Mouse (Mus musculus) forebrain, embryonic 11.5 days (tissue): Measurements from ENCODE around the gene Mfsd4b1. TPM values are rescaled to one million over a fixed set of nuclear protein-coding genes. Genes with fewer than 3 reads are reported as not detected.

Experiments
- ATAC-seq: fragments of 200-750 bp; cut with Nextera tagmentation; replicated peaks from 2 replicates; pipeline ENCODE4 v1.8.0; 2017; ENCODE audit warnings: moderate TSS enrichment; ENCODE audit not compliant: low FRiP score
- DNase-seq: peaks from one replicate; pipeline ENCODE4 v3.0.0-alpha.2; 2017; ENCODE audit warnings: low spot score
- H3K27ac ChIP-seq: fragments of 300-500 bp; sonication (generic); 2 replicates; pipeline ENCODE4 v1.5.1; 2014; ENCODE audit warnings: low read depth, low read length
- H3K27me3 ChIP-seq: fragments of 300-500 bp; sonication (generic); 2 replicates; pipeline ENCODE4 v1.6.1; 2014; ENCODE audit warnings: mild to moderate bottlenecking, low read length, mixed read lengths; ENCODE audit not compliant: control insufficient read depth, insufficient read depth
- H3K36me3 ChIP-seq: fragments of 300-500 bp; sonication (generic); 2 replicates; pipeline ENCODE4 v1.6.1; 2014; ENCODE audit warnings: mild to moderate bottlenecking, low read length, moderate library complexity, mixed read lengths; ENCODE audit not compliant: control insufficient read depth, insufficient read depth
- H3K4me1 ChIP-seq: fragments of 300-500 bp; sonication (generic); replicated peaks from 2 replicates; pipeline ENCODE4 v1.6.1; 2014; ENCODE audit warnings: low read length, mixed read lengths; ENCODE audit not compliant: control insufficient read depth, insufficient read depth
- H3K4me2 ChIP-seq: fragments of 300-500 bp; sonication (generic); 2 replicates; pipeline ENCODE4 v1.6.1; 2014; ENCODE audit warnings: low read depth, mild to moderate bottlenecking, low read length, moderate library complexity, mixed read lengths; ENCODE audit not compliant: severe bottlenecking
- H3K4me3 ChIP-seq: fragments of 300-500 bp; sonication (generic); 2 replicates; pipeline ENCODE4 v1.5.1; 2014; ENCODE audit warnings: low read depth, low read length
- H3K9ac ChIP-seq: fragments of 300-500 bp; sonication (generic); 2 replicates; pipeline ENCODE4 v1.6.1; 2014; ENCODE audit warnings: low read length
- H3K9me3 ChIP-seq: fragments of 300-500 bp; sonication (generic); 2 replicates; pipeline ENCODE4 v1.6.1; 2016; ENCODE audit warnings: low read length, mixed read lengths; ENCODE audit not compliant: control insufficient read depth
- WGBS: fragments of 180-500 bp; shearing (Covaris S2); extraction: QIAGEN DNeasy Blood & Tissue Kit; methylation state at CpG from one replicate; pipeline ENCODE4 v1.1.7; 2014; 5-methylcytosine and 5-hydroxymethylcytosine counted together
- polyA plus RNA-seq: library from polyadenylated mRNA; unstranded; fragments of >200 nt; fragmentation: Nextera tagmentation; extraction: Ambion mirVana; gene quantifications from 2 replicates; pipeline ENCODE4 v1.2.1, GENCODE M21; 2014

The Mfsd4b1 gene
- polyA plus RNA-seq, 1 experiment from 2014 or later = not detected

DNA sequence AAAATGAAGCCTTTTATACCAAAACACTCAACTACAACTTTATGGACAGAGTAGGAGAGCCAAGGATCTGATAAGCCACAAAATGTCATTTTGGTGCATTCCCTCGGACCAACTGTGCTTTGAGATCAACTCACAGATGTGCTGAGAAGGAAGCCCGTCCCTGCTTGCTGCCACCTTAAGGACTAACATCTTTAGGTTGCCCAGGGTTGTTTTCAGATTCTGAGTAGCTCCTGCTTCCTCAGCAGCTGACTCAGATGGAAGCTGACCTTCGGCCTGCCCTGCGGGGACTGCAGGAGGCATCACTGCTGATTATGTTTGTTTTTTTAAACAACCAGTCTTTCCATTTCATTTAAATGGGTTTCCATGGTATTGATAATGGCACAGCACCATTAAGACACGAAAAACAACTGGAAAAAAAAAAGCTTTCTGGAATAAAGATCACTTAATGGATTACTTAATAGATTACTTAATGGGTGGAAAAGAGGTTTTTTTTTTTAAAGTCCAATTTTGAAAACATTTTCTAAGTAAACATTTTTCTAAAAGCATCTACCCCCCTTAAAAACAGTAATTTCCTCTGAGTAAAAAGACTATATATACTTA is 38.3 kb upstream of the Mfsd4b1 start:
- Histone ChIP-seq H3K9ac (no peak overlapping the region), H3K27ac (no peak overlapping the region), H3K4me1 (peaks cover 2% of the 10 kb centered on the region; the same call in 1 of the 2 replicates), H3K4me2 (no peak overlapping the region), H3K4me3 (no peak overlapping the region), H3K27me3 (no peaks in the 10 kb centered on the region), H3K36me3 (no peaks in the 10 kb centered on the region), H3K9me3 (no peaks in the 10 kb centered on the region)
- ATAC-seq (no peak), DNase-seq (no peak)
- 41% methylated on average over 5 of the region's 5 CpGs for WGBS

DNA sequence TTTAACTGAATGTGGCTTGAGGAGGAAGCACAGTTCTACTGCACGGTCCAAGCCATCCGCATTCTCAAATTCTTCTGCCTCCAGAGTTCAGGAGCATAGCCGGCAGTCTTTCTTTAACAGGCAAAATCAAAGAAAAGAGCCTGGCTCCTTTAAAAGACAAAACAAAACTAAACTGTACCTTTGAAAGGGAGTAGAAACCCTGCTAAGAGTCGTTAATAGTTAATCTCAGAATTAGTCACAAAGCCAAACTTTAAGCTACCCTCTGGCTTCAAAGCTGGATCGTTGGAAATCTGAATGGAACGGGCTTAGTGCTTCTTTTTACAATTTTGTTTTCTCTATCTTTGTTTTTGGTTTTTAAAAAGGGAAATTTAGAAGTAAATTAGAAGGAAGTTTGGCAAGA is 37.7 kb upstream of the Mfsd4b1 start:
- Histone ChIP-seq H3K36me3 (no peaks in the 10 kb centered on the region), H3K27ac (no peak overlapping the region), H3K4me2 (no peak overlapping the region), H3K9ac (no peak overlapping the region), H3K27me3 (no peaks in the 10 kb centered on the region), H3K4me1 (peaks cover 2% of the 10 kb centered on the region; the same call in 1 of the 2 replicates), H3K4me3 (no peak overlapping the region), H3K9me3 (no peaks in the 10 kb centered on the region)
- ATAC-seq (no peak), DNase-seq (no peak)
- WGBS = 28% methylated on average over 6 of the region's 6 CpGs

DNA sequence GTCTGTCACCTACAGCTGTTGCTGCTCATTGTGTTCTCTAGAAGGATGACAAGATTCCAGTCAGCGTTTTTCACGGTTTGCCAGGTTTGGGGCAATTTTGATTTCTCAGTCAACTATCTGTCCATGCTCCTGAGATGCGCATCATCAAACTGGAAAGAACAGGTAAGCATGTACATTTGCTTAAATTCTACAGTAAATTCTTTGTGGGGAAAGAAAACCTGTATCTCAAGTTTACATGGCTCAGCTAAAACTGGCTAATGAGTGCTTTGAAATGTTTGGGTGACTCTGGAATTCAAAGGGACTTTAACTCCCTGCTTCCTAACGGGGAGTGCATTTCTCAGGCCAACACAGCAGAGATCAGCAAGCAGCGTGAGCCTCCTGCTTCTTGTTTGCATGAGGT is 36.9 kb upstream of the Mfsd4b1 start:
- H3K27ac ChIP-seq = no peak overlapping the region
- DNase-seq = no peak

DNA sequence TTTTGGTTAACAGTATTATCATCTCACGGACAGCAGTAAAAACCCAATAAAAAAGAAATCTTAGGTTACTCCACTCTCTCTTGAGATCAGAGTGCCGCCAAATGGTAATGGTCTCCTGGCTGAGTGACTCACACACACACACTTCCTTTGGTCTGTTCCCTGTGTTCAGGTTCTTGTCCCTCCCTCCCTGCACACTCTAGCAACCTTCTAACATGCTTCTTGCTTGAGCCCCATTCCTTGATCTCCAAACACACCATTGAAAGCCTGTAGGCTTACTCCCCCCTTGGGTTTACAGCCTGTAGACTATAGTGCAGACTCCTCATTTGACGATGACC is 33.7 kb upstream of the Mfsd4b1 start:
- ATAC-seq (no peak), DNase-seq (no peak)
- Histone ChIP-seq H3K36me3 (no peaks in the 10 kb centered on the region), H3K4me3 (no peak overlapping the region), H3K9ac (no peak overlapping the region), H3K4me1 (no peaks in the 10 kb centered on the region), H3K4me2 (no peak overlapping the region), H3K9me3 (no peaks in the 10 kb centered on the region), H3K27me3 (no peaks in the 10 kb centered on the region), H3K27ac (no peak overlapping the region)
- WGBS = 84% methylated on average over 3 of the region's 3 CpGs

More for the DNA sequence above, 36.9 kb upstream of the Mfsd4b1 start:
- no peaks in the 10 kb centered on the region for H3K36me3 ChIP-seq
- no peak for ATAC-seq
- peaks cover 2% of the 10 kb centered on the region; the same call in 1 of the 2 replicates for H3K4me1 ChIP-seq
- H3K4me3 ChIP-seq = no peak overlapping the region
- WGBS = 79% methylated on average over 5 of the region's 5 CpGs
- no peaks in the 10 kb centered on the region for H3K27me3 ChIP-seq
- no peak overlapping the region for H3K9ac ChIP-seq
- no peaks in the 10 kb centered on the region for H3K9me3 ChIP-seq
- H3K4me2 ChIP-seq = no peak overlapping the region

DNA sequence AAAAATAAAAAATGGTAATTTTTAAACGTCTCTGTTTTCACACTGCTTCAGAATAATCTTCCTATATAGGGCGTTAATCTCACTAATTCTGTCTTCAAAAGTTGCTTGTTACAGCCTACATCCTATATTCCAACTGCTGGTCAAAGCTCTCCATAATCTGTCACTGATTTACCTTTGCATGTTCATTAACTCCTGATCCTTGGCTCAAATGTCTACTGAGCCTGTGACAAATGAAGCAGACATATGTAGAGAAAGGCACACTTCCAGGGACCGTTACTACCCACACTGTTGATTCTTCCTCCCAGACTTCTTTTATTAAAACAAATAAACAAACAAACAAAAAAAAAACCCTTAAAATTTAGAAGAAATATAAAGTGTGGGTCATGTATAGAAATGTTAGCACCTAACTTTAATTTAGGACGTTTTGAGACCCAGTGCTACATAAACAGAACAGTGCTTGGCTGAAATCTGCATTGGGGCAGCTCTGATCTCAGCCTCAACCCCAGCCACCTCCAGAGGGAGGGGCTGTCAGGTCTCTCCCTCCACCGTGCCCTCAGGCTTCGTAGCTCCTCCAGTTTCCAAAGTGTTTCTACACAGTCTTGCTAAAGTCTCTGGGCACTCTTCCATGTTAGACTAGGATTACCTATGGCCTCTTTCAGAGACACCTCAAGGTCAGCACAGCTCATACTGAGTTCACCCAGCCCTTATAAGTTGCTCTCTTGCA is 33.2 kb upstream of the Mfsd4b1 start:
- Histone ChIP-seq H3K4me1 (no peaks in the 10 kb centered on the region), H3K27me3 (no peaks in the 10 kb centered on the region), H3K27ac (no peak overlapping the region), H3K4me3 (no peak overlapping the region), H3K4me2 (no peak overlapping the region), H3K9ac (no peak overlapping the region), H3K36me3 (no peaks in the 10 kb centered on the region), H3K9me3 (no peaks in the 10 kb centered on the region)
- 68% methylated on average over 6 of the region's 6 CpGs for WGBS
- DNase-seq (no peak), ATAC-seq (no peak)

DNA sequence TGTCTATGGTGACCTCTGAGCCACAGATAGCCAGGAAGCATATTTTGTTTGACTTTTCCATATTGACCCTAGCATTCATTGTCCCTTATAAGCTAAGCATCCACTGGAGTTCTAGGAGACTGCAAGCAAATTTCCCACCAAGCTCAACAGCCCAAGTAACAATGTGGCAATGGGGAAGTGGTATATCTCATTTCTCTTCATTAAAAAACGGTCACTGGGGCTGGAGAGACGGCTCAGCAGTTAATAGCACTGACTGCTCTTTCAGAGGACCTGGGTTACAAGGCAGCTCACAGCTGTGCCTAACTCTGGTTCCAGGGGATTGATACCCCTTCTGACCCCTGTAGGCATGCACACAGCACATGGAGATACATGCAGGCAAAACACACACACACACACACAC is 32.5 kb upstream of the Mfsd4b1 start:
- no peaks in the 10 kb centered on the region for H3K9me3 ChIP-seq
- no peak overlapping the region for H3K9ac ChIP-seq
- H3K27ac ChIP-seq = no peak overlapping the region
- no peaks in the 10 kb centered on the region for H3K4me1 ChIP-seq
- DNase-seq (no peak), ATAC-seq (no peak)
- no peaks in the 10 kb centered on the region for H3K27me3 ChIP-seq
- no peak overlapping the region for H3K4me2 ChIP-seq
- H3K36me3 ChIP-seq = no peaks in the 10 kb centered on the region
- 70% methylated on average over 2 of the region's 2 CpGs for WGBS
- no peak overlapping the region for H3K4me3 ChIP-seq

DNA sequence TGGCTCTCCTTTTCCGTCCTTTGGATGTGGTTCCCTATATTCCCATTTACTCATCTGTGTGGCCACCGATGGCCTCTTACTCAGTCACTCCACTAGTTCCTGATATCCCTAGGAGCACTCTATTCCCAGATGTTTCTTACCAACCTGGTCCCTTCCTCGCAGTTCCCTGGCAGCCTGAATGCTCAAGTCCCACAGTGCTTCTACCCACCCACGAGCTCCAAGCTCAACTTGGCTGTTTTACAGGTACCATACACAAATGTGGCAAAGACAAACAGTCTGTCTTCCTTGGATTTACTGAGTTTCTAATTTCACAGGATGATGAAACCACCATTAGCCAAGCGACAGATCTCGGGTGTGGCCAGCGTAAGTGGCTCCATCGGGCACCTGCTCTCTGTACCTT is 29.4 kb upstream of the Mfsd4b1 start:
- DNase-seq (no peak), ATAC-seq (no peak)
- Histone ChIP-seq H3K9ac (no peak overlapping the region), H3K4me1 (no peaks in the 10 kb centered on the region), H3K36me3 (no peaks in the 10 kb centered on the region), H3K27me3 (no peaks in the 10 kb centered on the region), H3K4me3 (no peak overlapping the region), H3K9me3 (no peaks in the 10 kb centered on the region), H3K27ac (no peak overlapping the region), H3K4me2 (no peak overlapping the region)
- 91% methylated on average over 8 of the region's 8 CpGs for WGBS

DNA sequence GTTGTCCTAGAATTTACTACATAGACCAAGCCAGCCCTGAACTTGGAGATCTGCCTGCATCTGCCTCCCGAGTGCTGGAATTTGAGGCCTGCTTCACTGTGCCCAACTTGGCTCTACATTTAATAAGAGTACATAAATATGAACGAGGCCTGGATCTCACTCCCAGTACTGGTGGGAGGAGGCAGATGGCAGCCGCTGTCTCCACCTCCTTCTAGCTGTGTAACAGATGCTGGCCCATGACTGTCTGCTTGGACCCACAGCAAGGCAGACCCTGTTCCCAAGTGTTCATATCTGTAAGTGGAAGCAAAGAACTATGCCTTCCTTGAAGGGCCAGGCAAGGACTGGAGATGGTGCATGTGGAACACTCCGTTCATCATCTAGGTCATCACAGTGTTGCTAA is 28.8 kb upstream of the Mfsd4b1 start:
- WGBS = 95% methylated on average over 4 of the region's 4 CpGs
- no peak overlapping the region for H3K9ac ChIP-seq
- no peak for ATAC-seq

More for the DNA sequence above, 28.8 kb upstream of the Mfsd4b1 start:
- Histone ChIP-seq H3K9me3 (no peaks in the 10 kb centered on the region), H3K4me2 (no peak overlapping the region), H3K4me1 (no peaks in the 10 kb centered on the region), H3K27me3 (no peaks in the 10 kb centered on the region), H3K4me3 (no peak overlapping the region), H3K27ac (no peak overlapping the region), H3K36me3 (no peaks in the 10 kb centered on the region)
- DNase-seq = no peak
